Mouse (Mus musculus) 416B (cell line): Measurements from ENCODE around the gene Lrrc58.

Experiments used
- DNase-seq: peaks from one replicate; pipeline ENCODE4 v3.0.0; 2011; ENCODE audit warnings: low read depth

The Lrrc58 gene

DNA sequence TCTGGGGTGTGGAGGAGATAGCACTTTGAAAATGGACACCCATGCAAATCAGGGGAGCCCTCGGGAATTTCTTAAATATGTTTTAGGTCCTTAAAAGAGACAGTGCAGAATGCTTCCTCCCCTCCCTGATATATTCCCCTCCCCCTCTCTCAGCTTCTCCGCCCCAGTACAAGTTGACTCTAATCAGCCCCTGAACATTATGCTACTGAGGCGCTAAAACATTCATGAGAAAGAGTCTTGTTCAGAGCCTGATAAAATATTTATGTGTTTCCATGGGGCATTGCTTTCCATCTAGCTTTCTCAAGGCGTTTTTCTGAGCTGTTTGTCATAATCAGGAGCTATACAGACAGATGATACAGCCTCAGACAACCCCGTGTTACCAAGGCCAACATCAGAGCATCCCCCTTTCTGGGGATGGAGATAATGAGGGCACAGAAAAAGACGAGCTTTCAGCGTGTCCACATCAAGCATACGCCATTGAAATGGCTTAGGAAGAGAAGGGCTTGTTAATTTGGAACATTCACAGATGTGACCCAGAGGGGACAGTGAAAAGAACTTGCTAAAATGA lies 52.7 kb downstream of the Lrrc58 start:
- DNase-seq, result no peak

GRCm38 (mm10) chr16:37926087-37926486 lies 57.9 kb downstream of the Lrrc58 start:
- no peak for DNase-seq

DNA sequence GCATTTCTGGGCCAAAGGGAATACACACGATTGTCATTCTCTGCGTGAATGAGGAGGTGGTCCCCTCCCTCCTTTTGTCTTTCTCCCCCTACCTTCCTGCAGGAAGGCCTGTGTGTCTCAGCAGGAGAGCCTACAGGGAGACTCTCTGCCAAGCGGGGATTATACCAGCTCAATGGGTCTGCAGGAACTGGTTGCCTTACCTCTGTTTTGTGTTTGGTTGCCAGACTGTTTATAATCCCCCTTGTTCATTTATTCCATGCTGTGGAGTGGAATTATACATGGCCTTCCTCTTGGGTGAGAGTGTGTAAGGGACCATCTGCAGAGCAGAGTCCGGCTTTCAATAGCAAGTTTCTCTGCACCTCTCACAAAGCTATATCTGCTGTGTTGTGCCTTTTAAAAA lies 58.9 kb downstream of the Lrrc58 start:
- no peak for DNase-seq

GRCm38 (mm10) chr16:37929006-37929405 lies 60.8 kb downstream of the Lrrc58 start:
- DNase-seq, result no peak

DNA sequence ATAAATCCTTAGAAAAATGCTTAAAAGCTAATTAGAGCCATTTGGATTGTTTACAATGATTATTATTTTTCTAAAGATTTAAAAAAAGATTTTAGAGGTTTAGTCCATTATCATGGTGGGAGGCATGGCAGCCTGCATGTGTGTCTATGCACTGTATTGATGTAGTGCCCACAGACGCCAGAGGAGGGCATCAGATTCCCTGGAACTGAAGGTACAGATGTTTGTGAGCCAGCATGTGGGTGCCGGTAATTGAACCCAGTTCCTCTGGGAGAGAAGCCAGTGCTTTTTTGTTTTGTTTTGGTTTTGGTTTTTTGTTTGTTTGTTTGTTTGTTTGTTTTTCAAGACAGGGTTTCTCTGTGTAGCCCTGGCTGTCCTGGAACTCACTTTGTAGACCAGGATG lies 61.4 kb downstream of the Lrrc58 start:
- DNase-seq, result no peak

- no peak for DNase-seq
Observed at GRCm38 (mm10) chr16:37934932-37935331, 66.7 kb downstream of the Lrrc58 start.

GRCm38 (mm10) chr16:37937276-37937675 lies 69.1 kb downstream of the Lrrc58 start:
- DNase-seq, result no peak
